Mouse (Mus musculus) lung, embryonic 14.5 days (tissue): Measurements from ENCODE around the gene Col2a1. TPM values are rescaled to one million over a fixed set of nuclear protein-coding genes. Genes with fewer than 3 reads are reported as not detected.

Experiments
- ATAC-seq: fragments of 200-750 bp; cut with Nextera tagmentation; 2 replicates; pipeline ENCODE4 v1.8.0; 2017; ENCODE audit warnings: mild to moderate bottlenecking, moderate TSS enrichment, moderate library complexity; ENCODE audit not compliant: insufficient read depth
- DNase-seq: peaks from one replicate; pipeline ENCODE4 v3.0.0-alpha.2; 2015
- H3K27ac ChIP-seq: fragments of 300-500 bp; sonication (generic); 2 replicates; pipeline ENCODE4 v1.5.1; 2014; ENCODE audit warnings: low read depth, mild to moderate bottlenecking, moderate library complexity
- H3K27me3 ChIP-seq: fragments of 300-500 bp; sonication (generic); 2 replicates; pipeline ENCODE4 v1.6.1; 2014; ENCODE audit warnings: low read length, control low read depth; ENCODE audit not compliant: insufficient read depth
- H3K36me3 ChIP-seq: fragments of 300-500 bp; sonication (generic); 2 replicates; pipeline ENCODE4 v1.6.1; 2014; ENCODE audit warnings: control low read depth; ENCODE audit not compliant: insufficient read depth
- H3K4me1 ChIP-seq: fragments of 300-500 bp; sonication (generic); 2 replicates; pipeline ENCODE4 v1.6.1; 2014; ENCODE audit warnings: antibody characterized with exemption, control low read depth; ENCODE audit not compliant: insufficient read depth
- H3K4me2 ChIP-seq: fragments of 300-500 bp; sonication (generic); 2 replicates; pipeline ENCODE4 v1.6.1; 2014; ENCODE audit warnings: mild to moderate bottlenecking
- H3K4me3 ChIP-seq: fragments of 300-500 bp; sonication (generic); 2 replicates; pipeline ENCODE4 v1.5.1; 2014; ENCODE audit warnings: low read depth, low read length
- H3K9ac ChIP-seq: fragments of 300-500 bp; sonication (generic); 2 replicates; pipeline ENCODE4 v1.6.1; 2014
- H3K9me3 ChIP-seq: fragments of 300-500 bp; sonication (generic); 2 replicates; pipeline ENCODE4 v1.6.1; 2016; ENCODE audit warnings: low read depth, low read length, control low read depth
- CTCF ChIP-seq: IDR thresholded peaks from 2 replicates; pipeline ENCODE4 v1.5.1; 2016; ENCODE audit warnings: antibody characterized with exemption, low read depth
- WGBS: fragments of 180-500 bp; shearing (Covaris S2); extraction: QIAGEN DNeasy Blood & Tissue Kit; methylation state at CpG from one replicate; pipeline ENCODE4 v1.1.7; 2014; 5-methylcytosine and 5-hydroxymethylcytosine counted together
- polyA plus RNA-seq: library from polyadenylated mRNA; unstranded; fragments of >200 nt; fragmentation: Nextera tagmentation; extraction: Ambion mirVana; gene quantifications from 2 replicates; pipeline ENCODE4 v1.2.1, GENCODE M21; 2014

Col2a1 gene
- polyA plus RNA-seq, 1 experiment from 2014 or later = 33.3 TPM

- WGBS = under 1% methylated on average over 41 of the region's 42 CpGs
- H3K4me3 ChIP-seq = peak overlapping the region; percentile 41
- H3K9me3 ChIP-seq = no peaks in the 10 kb centered on the region
- H3K4me2 ChIP-seq = peak overlapping the region; percentile 67
- ATAC-seq (peak; percentile 19), DNase-seq (peak; percentile 66)
- no peak overlapping the region for H3K27ac ChIP-seq
- peaks cover 89% of the 10 kb centered on the region for H3K27me3 ChIP-seq
- TF ChIP-seq CTCF = no peak
- H3K36me3 ChIP-seq = no peaks in the 10 kb centered on the region
- H3K9ac ChIP-seq = peak overlapping the region; percentile 33; the same call in 1 of the 2 replicates
- 0 out of 2 replicates have a peak, but pooled peaks cover 2% of the 10 kb centered on the region for H3K4me1 ChIP-seq
Measured at GRCm38 (mm10) chr15:98002113-98002990, 2.1 kb downstream of the Col2a1 start.

- peaks cover 3% of the 10 kb centered on the region for H3K4me1 ChIP-seq
Measured at GRCm38 (mm10) chr15:98001321-98002112, 3.0 kb downstream of the Col2a1 start.

GRCm38 (mm10) chr15:97999991-98000390, 4.5 kb downstream of the Col2a1 start:
- DNase-seq (no peak), ATAC-seq (no peak)
- Histone ChIP-seq H3K27me3 (peaks cover 69% of the 10 kb centered on the region), H3K4me2 (no peak overlapping the region), H3K4me1 (peaks cover 7% of the 10 kb centered on the region), H3K9me3 (no peaks in the 10 kb centered on the region), H3K9ac (no peak overlapping the region), H3K4me3 (no peak overlapping the region), H3K36me3 (no peaks in the 10 kb centered on the region), H3K27ac (no peak overlapping the region)
- 25% methylated on average over 7 of the region's 7 CpGs for WGBS
- TF ChIP-seq CTCF = no peak; the same call in 1 of the 2 replicates

More at GRCm38 (mm10) chr15:98001321-98002112, 3.0 kb downstream of the Col2a1 start:
- no peaks in the 10 kb centered on the region for H3K36me3 ChIP-seq
- peak; percentile 23; the same call in 1 of the 2 replicates for TF ChIP-seq CTCF
- H3K4me3 ChIP-seq = peak overlapping the region; percentile 41
- ATAC-seq = no peak
- peaks cover 84% of the 10 kb centered on the region for H3K27me3 ChIP-seq
- no peaks in the 10 kb centered on the region for H3K9me3 ChIP-seq
- 0 out of 2 replicates have a peak overlapping the region, but pooled peaks have one; percentile 1 for H3K9ac ChIP-seq
- H3K27ac ChIP-seq = no peak overlapping the region
- 1% methylated on average over 37 of the region's 37 CpGs for WGBS
- peak overlapping the region; percentile 67 for H3K4me2 ChIP-seq
- DNase-seq = peak; percentile 75

- Histone ChIP-seq H3K27me3 (peaks cover 65% of the 10 kb centered on the region), H3K4me3 (no peak overlapping the region), H3K9ac (no peak overlapping the region), H3K36me3 (no peaks in the 10 kb centered on the region), H3K4me2 (no peak overlapping the region), H3K4me1 (peaks cover 7% of the 10 kb centered on the region), H3K9me3 (no peaks in the 10 kb centered on the region), H3K27ac (no peak overlapping the region)
- no peak for TF ChIP-seq CTCF
- no peak for DNase-seq
- WGBS = 27% methylated on average over 13 of the region's 13 CpGs
- ATAC-seq = no peak
Measured at GRCm38 (mm10) chr15:97999546-97999945, 4.9 kb downstream of the Col2a1 start.

- ATAC-seq (peak; percentile 64), DNase-seq (peak; percentile 96)
- Histone ChIP-seq H3K4me1 (peaks cover 15% of the 10 kb centered on the region), H3K4me3 (no peak overlapping the region), H3K9ac (no peak overlapping the region), H3K27me3 (peaks cover 41% of the 10 kb centered on the region), H3K36me3 (no peaks in the 10 kb centered on the region), H3K27ac (no peak overlapping the region), H3K4me2 (no peak overlapping the region), H3K9me3 (no peaks in the 10 kb centered on the region)
- 46% methylated on average over 13 of the region's 13 CpGs for WGBS
- TF ChIP-seq CTCF = no peak
Measured at GRCm38 (mm10) chr15:97996716-97997256, 7.7 kb downstream of the Col2a1 start.

GRCm38 (mm10) chr15:97992712-97993286, 11.7 kb downstream of the Col2a1 start:
- H3K9me3 ChIP-seq = no peaks in the 10 kb centered on the region

More at GRCm38 (mm10) chr15:97992712-97993286, 11.7 kb downstream of the Col2a1 start:
- Histone ChIP-seq H3K27me3 (peaks cover 1% of the 10 kb centered on the region), H3K9ac (peak overlapping the region; percentile 49), H3K4me2 (peak overlapping the region; percentile 59), H3K27ac (peak overlapping the region; percentile 51; the same call in 1 of the 2 replicates), H3K36me3 (no peaks in the 10 kb centered on the region), H3K4me3 (peak overlapping the region; percentile 12; the same call in 1 of the 2 replicates), H3K4me1 (peaks cover 25% of the 10 kb centered on the region)
- peak; percentile 95 for DNase-seq
- ATAC-seq = peak; percentile 92
- no peak for TF ChIP-seq CTCF
- 8% methylated on average over 18 of the region's 18 CpGs for WGBS
